Mouse (Mus musculus) liver, postnatal 0 days (tissue): ENCODE data around the gene Msi2. TPM values are rescaled to one million over a fixed set of nuclear protein-coding genes. Genes with fewer than 3 reads are reported as not detected.

Experiments used
- ATAC-seq: fragments of 200-750 bp; cut with Nextera tagmentation; 2 replicates; pipeline ENCODE4 v1.8.0; 2017; ENCODE audit warnings: mild to moderate bottlenecking, moderate library complexity
- DNase-seq: peaks from one replicate; pipeline ENCODE4 v3.0.0-alpha.2; 2016
- H3K27ac ChIP-seq: fragments of 300-500 bp; sonication (generic); 2 replicates; pipeline ENCODE4 v1.5.1; 2014; ENCODE audit warnings: antibody characterized with exemption, moderate library complexity, mild to moderate bottlenecking, low read depth
- H3K27me3 ChIP-seq: fragments of 300-500 bp; sonication (generic); 2 replicates; pipeline ENCODE4 v1.6.1; 2014; ENCODE audit warnings: low read length, control low read depth, mixed read lengths; ENCODE audit not compliant: insufficient read depth
- H3K36me3 ChIP-seq: fragments of 300-500 bp; sonication (generic); replicated peaks from 2 replicates; pipeline ENCODE4 v1.6.1; 2014; ENCODE audit warnings: mild to moderate bottlenecking, control low read depth, low read length, moderate library complexity, mixed read lengths; ENCODE audit not compliant: insufficient read depth
- H3K4me1 ChIP-seq: fragments of 300-500 bp; sonication (generic); 2 replicates; pipeline ENCODE4 v1.6.1; 2014; ENCODE audit warnings: antibody characterized with exemption, mild to moderate bottlenecking, control low read depth; ENCODE audit not compliant: insufficient read depth
- H3K4me2 ChIP-seq: fragments of 300-500 bp; sonication (generic); 2 replicates; pipeline ENCODE4 v1.6.1; 2014; ENCODE audit warnings: low read depth, mild to moderate bottlenecking, low read length, moderate library complexity, mixed read lengths
- H3K4me3 ChIP-seq: fragments of 300-500 bp; sonication (generic); 2 replicates; pipeline ENCODE4 v1.5.1; 2014; ENCODE audit warnings: low read depth, low read length
- H3K9ac ChIP-seq: fragments of 300-500 bp; sonication (generic); replicated peaks from 2 replicates; pipeline ENCODE4 v1.6.1; 2014; ENCODE audit warnings: mild to moderate bottlenecking, moderate library complexity
- H3K9me3 ChIP-seq: fragments of 300-500 bp; sonication (generic); 2 replicates; pipeline ENCODE4 v1.6.1; 2016; ENCODE audit warnings: mild to moderate bottlenecking, control low read depth, low read length, mixed read lengths
- CTCF ChIP-seq: sonication (generic); IDR thresholded peaks from 2 replicates; pipeline ENCODE4 v1.5.1; 2016; ENCODE audit warnings: antibody characterized with exemption, low read depth
- EP300 ChIP-seq: IDR thresholded peaks from 2 replicates; pipeline ENCODE4 v1.6.1; 2016; ENCODE audit warnings: antibody characterized with exemption, low read depth, mild to moderate bottlenecking
- WGBS: fragments of 180-500 bp; shearing (Covaris S2); extraction: QIAGEN DNeasy Blood & Tissue Kit; methylation state at CpG from one replicate; pipeline ENCODE4 v1.1.7; 2014; ENCODE audit not compliant: insufficient replicate concordance; 5-methylcytosine and 5-hydroxymethylcytosine counted together
- polyA plus RNA-seq: library from polyadenylated mRNA; unstranded; fragments of >200 nt; fragmentation: Nextera tagmentation; extraction: Ambion mirVana; gene quantifications from 2 replicates; pipeline ENCODE4 v1.2.1, GENCODE M21; 2015

Msi2 gene
- polyA plus RNA-seq, 1 experiment from 2014 or later, result 3.7 TPM

- no peak overlapping the region for H3K9ac ChIP-seq
- H3K36me3 ChIP-seq, result no peaks in the 10 kb centered on the region
- 0 out of 2 replicates have a peak overlapping the region, but pooled peaks have one; percentile 4 for H3K27ac ChIP-seq
- TF ChIP-seq EP300 (no peak), CTCF (no peak)
- H3K4me2 ChIP-seq, result no peak overlapping the region
- WGBS, result 79% methylated on average over 12 of the region's 12 CpGs
- H3K9me3 ChIP-seq, result no peaks in the 10 kb centered on the region
- H3K4me3 ChIP-seq, result no peak overlapping the region
- H3K27me3 ChIP-seq, result no peaks in the 10 kb centered on the region
- peaks cover 15% of the 10 kb centered on the region for H3K4me1 ChIP-seq
- ATAC-seq (no peak), DNase-seq (no peak)
These were observed 201.5 kb downstream of the Msi2 start for GRCm38 (mm10) chr11:88516596-88517485.

GRCm38 (mm10) chr11:88515736-88516583 lies 202.4 kb downstream of the Msi2 start:
- Histone ChIP-seq H3K27ac (no peak overlapping the region), H3K27me3 (no peaks in the 10 kb centered on the region), H3K4me3 (no peak overlapping the region), H3K9ac (no peak overlapping the region), H3K4me1 (peaks cover 15% of the 10 kb centered on the region), H3K4me2 (no peak overlapping the region), H3K9me3 (no peaks in the 10 kb centered on the region), H3K36me3 (no peaks in the 10 kb centered on the region)
- ATAC-seq (no peak), DNase-seq (no peak)
- TF ChIP-seq CTCF, result no peak
- 72% methylated on average over 6 of the region's 6 CpGs for WGBS

- DNase-seq (no peak), ATAC-seq (no peak)
- no peak overlapping the region for H3K27ac ChIP-seq
- no peak overlapping the region for H3K9ac ChIP-seq
- no peak overlapping the region for H3K4me3 ChIP-seq
- 78% methylated on average over 2 of the region's 2 CpGs for WGBS
- H3K9me3 ChIP-seq, result no peaks in the 10 kb centered on the region
- H3K4me2 ChIP-seq, result no peak overlapping the region
- peaks cover 15% of the 10 kb centered on the region for H3K4me1 ChIP-seq
- TF ChIP-seq CTCF, result no peak
- TF ChIP-seq EP300, result no peak
- no peaks in the 10 kb centered on the region for H3K36me3 ChIP-seq
- H3K27me3 ChIP-seq, result no peaks in the 10 kb centered on the region
These were observed 203.0 kb downstream of the Msi2 start for GRCm38 (mm10) chr11:88515267-88515666.

GRCm38 (mm10) chr11:88514151-88514926 lies 204.0 kb downstream of the Msi2 start:
- H3K4me1 ChIP-seq, result peaks cover 15% of the 10 kb centered on the region
- no peak for TF ChIP-seq EP300
- no peak for TF ChIP-seq CTCF
- H3K9ac ChIP-seq, result no peak overlapping the region
- no peaks in the 10 kb centered on the region for H3K27me3 ChIP-seq
- no peaks in the 10 kb centered on the region for H3K9me3 ChIP-seq
- WGBS, result 80% methylated on average over 12 of the region's 12 CpGs
- no peak overlapping the region for H3K4me2 ChIP-seq
- no peaks in the 10 kb centered on the region for H3K36me3 ChIP-seq
- no peak for DNase-seq
- H3K27ac ChIP-seq, result no peak overlapping the region
- no peak for ATAC-seq
- no peak overlapping the region for H3K4me3 ChIP-seq

- Histone ChIP-seq H3K9ac (no peak overlapping the region), H3K27ac (no peak overlapping the region), H3K27me3 (no peaks in the 10 kb centered on the region), H3K4me1 (peaks cover 15% of the 10 kb centered on the region), H3K4me2 (no peak overlapping the region), H3K4me3 (no peak overlapping the region), H3K9me3 (no peaks in the 10 kb centered on the region), H3K36me3 (no peaks in the 10 kb centered on the region)
- WGBS, result 53% methylated on average over 4 of the region's 4 CpGs
- ATAC-seq (no peak), DNase-seq (peak; percentile 53)
- TF ChIP-seq EP300, result no peak
- peak; percentile 70 for TF ChIP-seq CTCF
These were observed 205.7 kb downstream of the Msi2 start for GRCm38 (mm10) chr11:88512580-88512979.
